Mouse (Mus musculus) hindbrain, embryonic 10.5 days (tissue): ENCODE data around the gene Prcc. TPM values are rescaled to one million over a fixed set of nuclear protein-coding genes. Genes with fewer than 3 reads are reported as not detected.

Source experiments
- DNase-seq: peaks from one replicate; pipeline ENCODE4 v3.0.0-alpha.2; 2017; ENCODE audit warnings: low spot score
- H3K27ac ChIP-seq: fragments of 300-500 bp; sonication (generic); 2 replicates; pipeline ENCODE4 v1.5.1; 2016; ENCODE audit warnings: mild to moderate bottlenecking, moderate library complexity
- H3K27me3 ChIP-seq: fragments of 300-500 bp; sonication (generic); 2 replicates; pipeline ENCODE4 v1.6.1; 2016; ENCODE audit warnings: mild to moderate bottlenecking; ENCODE audit not compliant: poor library complexity, insufficient read depth, severe bottlenecking
- H3K36me3 ChIP-seq: fragments of 300-500 bp; sonication (generic); 2 replicates; pipeline ENCODE4 v1.6.1; 2016; ENCODE audit warnings: mild to moderate bottlenecking, moderate library complexity
- H3K4me1 ChIP-seq: fragments of 300-500 bp; sonication (generic); replicated peaks from 2 replicates; pipeline ENCODE4 v1.6.1; 2016; ENCODE audit warnings: mild to moderate bottlenecking
- H3K4me3 ChIP-seq: fragments of 300-500 bp; sonication (generic); 2 replicates; pipeline ENCODE4 v1.5.1; 2016; ENCODE audit warnings: mild to moderate bottlenecking, moderate library complexity
- H3K9me3 ChIP-seq: fragments of 300-500 bp; sonication (generic); 2 replicates; pipeline ENCODE4 v1.6.1; 2016; ENCODE audit warnings: mild to moderate bottlenecking, moderate library complexity
- WGBS: fragments of 180-500 bp; shearing (Covaris S2); methylation state at CpG from one replicate; pipeline ENCODE4 v1.1.7; 2016; 5-methylcytosine and 5-hydroxymethylcytosine counted together
- polyA plus RNA-seq: library from polyadenylated mRNA; unstranded; fragments of >200 nt; fragmentation: Nextera tagmentation; extraction: Ambion mirVana; gene quantifications from 2 replicates; pipeline ENCODE4 v1.2.1, GENCODE M21; 2016

The Prcc gene
- polyA plus RNA-seq, 1 experiment from 2014 or later: 18.7 TPM

- Histone ChIP-seq H3K27me3 (no peaks in the 10 kb centered on the region), H3K4me1 (peaks cover 17% of the 10 kb centered on the region), H3K9me3 (no peaks in the 10 kb centered on the region), H3K36me3 (peaks cover 70% of the 10 kb centered on the region), H3K4me3 (no peak overlapping the region), H3K27ac (no peak overlapping the region)
- WGBS: 83% methylated on average over 8 of the region's 8 CpGs
- no peak for DNase-seq
These were observed 27.7 kb downstream of the Prcc start for GRCm38 (mm10) chr3:87857666-87858065.

GRCm38 (mm10) chr3:87855936-87856335 is 29.5 kb downstream of the Prcc start:
- H3K36me3 ChIP-seq: peaks cover 53% of the 10 kb centered on the region
- WGBS: 88% methylated on average over 8 of the region's 8 CpGs
- H3K4me3 ChIP-seq: no peak overlapping the region
- H3K27me3 ChIP-seq: no peaks in the 10 kb centered on the region
- H3K27ac ChIP-seq: no peak overlapping the region
- no peak for DNase-seq
- no peaks in the 10 kb centered on the region for H3K9me3 ChIP-seq
- H3K4me1 ChIP-seq: peaks cover 17% of the 10 kb centered on the region

GRCm38 (mm10) chr3:87854795-87855568 is 30.4 kb downstream of the Prcc start:
- DNase-seq: no peak
- Histone ChIP-seq H3K36me3 (peaks cover 44% of the 10 kb centered on the region), H3K4me3 (no peak overlapping the region), H3K27ac (no peak overlapping the region), H3K9me3 (no peaks in the 10 kb centered on the region), H3K27me3 (no peaks in the 10 kb centered on the region), H3K4me1 (peaks cover 25% of the 10 kb centered on the region)
- 70% methylated on average over 7 of the region's 7 CpGs for WGBS

- Histone ChIP-seq H3K27ac (no peak overlapping the region), H3K36me3 (no peaks in the 10 kb centered on the region), H3K9me3 (no peaks in the 10 kb centered on the region), H3K4me3 (no peak overlapping the region), H3K27me3 (no peaks in the 10 kb centered on the region), H3K4me1 (peaks cover 29% of the 10 kb centered on the region)
- 80% methylated on average over 14 of the region's 14 CpGs for WGBS
- no peak for DNase-seq
These were observed 36.3 kb downstream of the Prcc start for GRCm38 (mm10) chr3:87849117-87849516.

GRCm38 (mm10) chr3:87847680-87848079 is 37.7 kb downstream of the Prcc start:
- Histone ChIP-seq H3K27ac (no peak overlapping the region), H3K4me1 (peaks cover 16% of the 10 kb centered on the region; the same call in 1 of the 2 replicates), H3K4me3 (no peak overlapping the region), H3K27me3 (no peaks in the 10 kb centered on the region), H3K9me3 (no peaks in the 10 kb centered on the region), H3K36me3 (no peaks in the 10 kb centered on the region)
- WGBS: 80% methylated on average over 5 of the region's 5 CpGs
- no peak for DNase-seq

GRCm38 (mm10) chr3:87846650-87847110 is 38.7 kb downstream of the Prcc start, which contains the start of gene Sh2d2a:
Sh2d2a (plus strand) TSS chr3:87846755.
- Histone ChIP-seq H3K4me3 (no peak within 1 kb of the TSS), H3K36me3 (no peaks in the 10 kb centered on the region), H3K27me3 (no peaks in the 10 kb centered on the region), H3K27ac (no peak within 1 kb of the TSS), H3K9me3 (no peaks in the 10 kb centered on the region), H3K4me1 (peaks cover 16% of the 10 kb centered on the region; the same call in 1 of the 2 replicates)
- 77% methylated on average over 7 of the region's 7 CpGs for WGBS
- DNase-seq: no peak

GRCm38 (mm10) chr3:87846186-87846585 is 39.2 kb downstream of the Prcc start:
- H3K4me3 ChIP-seq: no peak overlapping the region
- peaks cover 16% of the 10 kb centered on the region; the same call in 1 of the 2 replicates for H3K4me1 ChIP-seq
- DNase-seq: no peak
- H3K27ac ChIP-seq: no peak overlapping the region
- WGBS: 69% methylated on average over 4 of the region's 4 CpGs
- no peaks in the 10 kb centered on the region for H3K27me3 ChIP-seq
- no peaks in the 10 kb centered on the region for H3K36me3 ChIP-seq
- no peaks in the 10 kb centered on the region for H3K9me3 ChIP-seq

GRCm38 (mm10) chr3:87844981-87845380 is 40.4 kb downstream of the Prcc start:
- no peak for DNase-seq
- 90% methylated on average over 4 of the region's 4 CpGs for WGBS
- Histone ChIP-seq H3K36me3 (no peaks in the 10 kb centered on the region), H3K4me3 (no peak overlapping the region), H3K9me3 (no peaks in the 10 kb centered on the region), H3K27me3 (no peaks in the 10 kb centered on the region), H3K27ac (no peak overlapping the region), H3K4me1 (peaks cover 8% of the 10 kb centered on the region; the same call in 1 of the 2 replicates)

GRCm38 (mm10) chr3:87840858-87841257 is 44.5 kb downstream of the Prcc start:
- no peaks in the 10 kb centered on the region for H3K4me1 ChIP-seq
- no peaks in the 10 kb centered on the region for H3K9me3 ChIP-seq
- DNase-seq: no peak
- no peaks in the 10 kb centered on the region for H3K27me3 ChIP-seq
- no peak overlapping the region for H3K4me3 ChIP-seq
- no peak overlapping the region for H3K27ac ChIP-seq
- H3K36me3 ChIP-seq: no peaks in the 10 kb centered on the region

- Histone ChIP-seq H3K4me3 (no peak overlapping the region), H3K36me3 (no peaks in the 10 kb centered on the region), H3K27ac (no peak overlapping the region), H3K27me3 (no peaks in the 10 kb centered on the region), H3K4me1 (no peaks in the 10 kb centered on the region), H3K9me3 (no peaks in the 10 kb centered on the region)
- DNase-seq: peak; percentile 79
- 2% methylated on average over 4 of the region's 4 CpGs for WGBS
These were observed 46.8 kb downstream of the Prcc start for GRCm38 (mm10) chr3:87838622-87839021.

- H3K27me3 ChIP-seq: no peaks in the 10 kb centered on the region
- no peaks in the 10 kb centered on the region for H3K36me3 ChIP-seq
- no peak for DNase-seq
- no peak overlapping the region for H3K27ac ChIP-seq
- H3K9me3 ChIP-seq: no peaks in the 10 kb centered on the region
- H3K4me3 ChIP-seq: no peak overlapping the region
- WGBS: 72% methylated on average over 5 of the region's 5 CpGs
- H3K4me1 ChIP-seq: no peaks in the 10 kb centered on the region
These were observed 51.9 kb downstream of the Prcc start for GRCm38 (mm10) chr3:87833482-87833881.

- Histone ChIP-seq H3K9me3 (no peaks in the 10 kb centered on the region), H3K27me3 (no peaks in the 10 kb centered on the region), H3K4me1 (no peaks in the 10 kb centered on the region), H3K4me3 (no peak overlapping the region), H3K27ac (no peak overlapping the region), H3K36me3 (no peaks in the 10 kb centered on the region)
- 83% methylated on average over 7 of the region's 7 CpGs for WGBS
- DNase-seq: no peak
These were observed 53.1 kb downstream of the Prcc start for GRCm38 (mm10) chr3:87832109-87832859.

- no peak overlapping the region for H3K27ac ChIP-seq
- H3K4me1 ChIP-seq: no peaks in the 10 kb centered on the region
- H3K4me3 ChIP-seq: no peak overlapping the region
- no peaks in the 10 kb centered on the region for H3K27me3 ChIP-seq
- DNase-seq: no peak
- H3K36me3 ChIP-seq: no peaks in the 10 kb centered on the region
- WGBS: 55% methylated on average over 10 of the region's 10 CpGs
- no peaks in the 10 kb centered on the region for H3K9me3 ChIP-seq
These were observed 56.4 kb downstream of the Prcc start for GRCm38 (mm10) chr3:87829025-87829424.
